Mouse (Mus musculus): ENCODE data around the gene Entpd1. TPM values are rescaled to one million over a fixed set of nuclear protein-coding genes. Genes with fewer than 3 reads are reported as not detected.

The Entpd1 gene
- polyA plus RNA-seq, 1 experiment from 2014 or later: 11.6 TPM

GRCm38 (mm10) chr19:40736680-40737512, 124.7 kb downstream of the Entpd1 start:
- 24% methylated on average over 17 of the region's 17 CpGs for WGBS
- no peaks in the 10 kb centered on the region for H3K27me3 ChIP-seq (ENCODE audit: control insufficient read depth, insufficient read depth, low read length)
- peak; percentile 66; the same call in 1 of the 2 replicates for ATAC-seq (ENCODE audit: insufficient number of reproducible peaks, insufficient read depth, low FRiP score, low read depth)
- no peak overlapping the region for H3K4me3 ChIP-seq (ENCODE audit: control insufficient read depth in 1 of 2, insufficient read depth in 1 of 2, low read depth in 1 of 2, low read length in 2 of 2)
- peak overlapping the region; percentile 49 for H3K4me2 ChIP-seq (ENCODE audit: low read length)
- H3K9me3 ChIP-seq (ENCODE audit: control insufficient read depth, low read length): no peaks in the 10 kb centered on the region
- no peaks in the 10 kb centered on the region for H3K4me1 ChIP-seq (ENCODE audit: control insufficient read depth in 2 of 2, insufficient read depth in 2 of 2, low read length in 2 of 2)
- peak overlapping the region; percentile 22; the same call in 1 of the 2 replicates for H3K9ac ChIP-seq (ENCODE audit: low read length)
- no peaks in the 10 kb centered on the region for H3K36me3 ChIP-seq (ENCODE audit: control insufficient read depth, insufficient read depth, low read length)
- no peak overlapping the region for H3K27ac ChIP-seq (replicated peaks in 1 of 2; ENCODE audit: control insufficient read depth in 1 of 2, insufficient read depth in 1 of 2, low read depth in 2 of 2, low read length in 2 of 2)

GRCm38 (mm10) chr19:40737613-40738012, 125.4 kb downstream of the Entpd1 start:
- no peaks in the 10 kb centered on the region for H3K9me3 ChIP-seq (ENCODE audit: control insufficient read depth, low read length)
- no peak for ATAC-seq (ENCODE audit: insufficient number of reproducible peaks, insufficient read depth, low FRiP score, low read depth)
- no peak overlapping the region for H3K4me3 ChIP-seq (ENCODE audit: control insufficient read depth in 1 of 2, insufficient read depth in 1 of 2, low read depth in 1 of 2, low read length in 2 of 2)
- peak overlapping the region; percentile 49 for H3K4me2 ChIP-seq (ENCODE audit: low read length)
- 79% methylated on average over 5 of the region's 5 CpGs for WGBS
- no peaks in the 10 kb centered on the region for H3K27me3 ChIP-seq (ENCODE audit: control insufficient read depth, insufficient read depth, low read length)
- H3K4me1 ChIP-seq (ENCODE audit: control insufficient read depth in 2 of 2, insufficient read depth in 2 of 2, low read length in 2 of 2): no peaks in the 10 kb centered on the region
- no peak overlapping the region for H3K27ac ChIP-seq (replicated peaks in 1 of 2; ENCODE audit: control insufficient read depth in 1 of 2, insufficient read depth in 1 of 2, low read depth in 2 of 2, low read length in 2 of 2)
- H3K36me3 ChIP-seq (ENCODE audit: control insufficient read depth, insufficient read depth, low read length): no peaks in the 10 kb centered on the region
- H3K9ac ChIP-seq (ENCODE audit: low read length): peak overlapping the region; percentile 22; the same call in 1 of the 2 replicates

- WGBS: 78% methylated on average over 13 of the region's 13 CpGs
- no peaks in the 10 kb centered on the region for H3K36me3 ChIP-seq (ENCODE audit: control insufficient read depth, insufficient read depth, low read length)
- H3K27ac ChIP-seq (replicated peaks in 1 of 2; ENCODE audit: control insufficient read depth in 1 of 2, insufficient read depth in 1 of 2, low read depth in 2 of 2, low read length in 2 of 2): no peak overlapping the region
- no peaks in the 10 kb centered on the region for H3K27me3 ChIP-seq (ENCODE audit: control insufficient read depth, insufficient read depth, low read length)
- no peaks in the 10 kb centered on the region for H3K9me3 ChIP-seq (ENCODE audit: control insufficient read depth, low read length)
- H3K4me1 ChIP-seq (ENCODE audit: control insufficient read depth in 2 of 2, insufficient read depth in 2 of 2, low read length in 2 of 2): no peaks in the 10 kb centered on the region
- no peak overlapping the region for H3K4me3 ChIP-seq (ENCODE audit: control insufficient read depth in 1 of 2, insufficient read depth in 1 of 2, low read depth in 1 of 2, low read length in 2 of 2)
- no peak overlapping the region for H3K9ac ChIP-seq (ENCODE audit: low read length)
- no peak for ATAC-seq (ENCODE audit: insufficient number of reproducible peaks, insufficient read depth, low FRiP score, low read depth)
- H3K4me2 ChIP-seq (ENCODE audit: low read length): no peak overlapping the region
Measured at GRCm38 (mm10) chr19:40738683-40739324, 126.6 kb downstream of the Entpd1 start.

GRCm38 (mm10) chr19:40746603-40747002, 134.4 kb downstream of the Entpd1 start:
- Histone ChIP-seq H3K4me3 (ENCODE audit: control insufficient read depth in 1 of 2, insufficient read depth in 1 of 2, low read depth in 1 of 2, low read length in 2 of 2) (no peak overlapping the region), H3K27ac (replicated peaks in 1 of 2; ENCODE audit: control insufficient read depth in 1 of 2, insufficient read depth in 1 of 2, low read depth in 2 of 2, low read length in 2 of 2) (no peak overlapping the region), H3K9ac (ENCODE audit: low read length) (no peak overlapping the region), H3K4me2 (ENCODE audit: low read length) (no peak overlapping the region), H3K4me1 (ENCODE audit: control insufficient read depth in 2 of 2, insufficient read depth in 2 of 2, low read length in 2 of 2) (no peaks in the 10 kb centered on the region), H3K27me3 (ENCODE audit: control insufficient read depth, insufficient read depth, low read length) (no peaks in the 10 kb centered on the region; the same call in 1 of the 2 replicates), H3K36me3 (ENCODE audit: control insufficient read depth, insufficient read depth, low read length) (no peaks in the 10 kb centered on the region), H3K9me3 (ENCODE audit: control insufficient read depth, low read length) (no peaks in the 10 kb centered on the region)
- WGBS: 46% methylated on average over 4 of the region's 4 CpGs
- no peak for ATAC-seq (ENCODE audit: insufficient number of reproducible peaks, insufficient read depth, low FRiP score, low read depth)

- H3K9me3 ChIP-seq (ENCODE audit: control insufficient read depth, low read length): no peaks in the 10 kb centered on the region
- H3K27me3 ChIP-seq (ENCODE audit: control insufficient read depth, insufficient read depth, low read length): no peaks in the 10 kb centered on the region; the same call in 1 of the 2 replicates
- H3K4me2 ChIP-seq (ENCODE audit: low read length): peak within 1 kb of the TSS; percentile 37; the same call in 1 of the 2 replicates
- no peak within 1 kb of the TSS for H3K27ac ChIP-seq (replicated peaks in 1 of 2; ENCODE audit: control insufficient read depth in 1 of 2, insufficient read depth in 1 of 2, low read depth in 2 of 2, low read length in 2 of 2)
- H3K36me3 ChIP-seq (ENCODE audit: control insufficient read depth, insufficient read depth, low read length): no peaks in the 10 kb centered on the region
- 41% methylated on average over 17 of the region's 17 CpGs for WGBS
- no peaks in the 10 kb centered on the region for H3K4me1 ChIP-seq (ENCODE audit: control insufficient read depth in 2 of 2, insufficient read depth in 2 of 2, low read length in 2 of 2)
- no peak for ATAC-seq (ENCODE audit: insufficient number of reproducible peaks, insufficient read depth, low FRiP score, low read depth)
- no peak within 1 kb of the TSS for H3K9ac ChIP-seq (ENCODE audit: low read length)
- no peak within 1 kb of the TSS for H3K4me3 ChIP-seq (ENCODE audit: control insufficient read depth in 1 of 2, insufficient read depth in 1 of 2, low read depth in 1 of 2, low read length in 2 of 2)
Measured at GRCm38 (mm10) chr19:40748559-40748958, 136.4 kb downstream of the Entpd1 start, which contains the start of gene Cc2d2b. Cc2d2b (plus strand) TSS chr19:40748753.

- Histone ChIP-seq H3K9ac (ENCODE audit: low read length) (no peak overlapping the region), H3K27ac (replicated peaks in 1 of 2; ENCODE audit: control insufficient read depth in 1 of 2, insufficient read depth in 1 of 2, low read depth in 2 of 2, low read length in 2 of 2) (no peak overlapping the region), H3K27me3 (ENCODE audit: control insufficient read depth, insufficient read depth, low read length) (peaks cover 6% of the 10 kb centered on the region), H3K4me3 (ENCODE audit: control insufficient read depth in 1 of 2, insufficient read depth in 1 of 2, low read depth in 1 of 2, low read length in 2 of 2) (no peak overlapping the region), H3K36me3 (ENCODE audit: control insufficient read depth, insufficient read depth, low read length) (no peaks in the 10 kb centered on the region), H3K4me1 (ENCODE audit: control insufficient read depth in 2 of 2, insufficient read depth in 2 of 2, low read length in 2 of 2) (0 out of 4 replicates have a peak, but pooled peaks cover 0 to 2% of the 10 kb centered on the region in 2 experiments), H3K4me2 (ENCODE audit: low read length) (no peak overlapping the region), H3K9me3 (ENCODE audit: control insufficient read depth, low read length) (no peaks in the 10 kb centered on the region; the same call in 1 of the 2 replicates)
- WGBS: 83% methylated on average over 2 of the region's 2 CpGs
- ATAC-seq (ENCODE audit: insufficient number of reproducible peaks, insufficient read depth, low FRiP score, low read depth): no peak
Measured at GRCm38 (mm10) chr19:40754311-40754710, 142.1 kb downstream of the Entpd1 start.

- no peak overlapping the region for H3K9ac ChIP-seq (ENCODE audit: low read length)
- H3K27me3 ChIP-seq (ENCODE audit: control insufficient read depth, insufficient read depth, low read length): peaks cover 32% of the 10 kb centered on the region
- no peak overlapping the region for H3K4me2 ChIP-seq (ENCODE audit: low read length)
- ATAC-seq (ENCODE audit: insufficient number of reproducible peaks, insufficient read depth, low FRiP score, low read depth): no peak
- H3K36me3 ChIP-seq (ENCODE audit: control insufficient read depth, insufficient read depth, low read length): no peaks in the 10 kb centered on the region
- H3K9me3 ChIP-seq (ENCODE audit: control insufficient read depth, low read length): no peaks in the 10 kb centered on the region
- H3K27ac ChIP-seq (replicated peaks in 1 of 2; ENCODE audit: control insufficient read depth in 1 of 2, insufficient read depth in 1 of 2, low read depth in 2 of 2, low read length in 2 of 2): no peak overlapping the region
- H3K4me3 ChIP-seq (ENCODE audit: control insufficient read depth in 1 of 2, insufficient read depth in 1 of 2, low read depth in 1 of 2, low read length in 2 of 2): no peak overlapping the region
- no peaks in the 10 kb centered on the region for H3K4me1 ChIP-seq (ENCODE audit: control insufficient read depth in 2 of 2, insufficient read depth in 2 of 2, low read length in 2 of 2)
- 77% methylated on average over 2 of the region's 2 CpGs for WGBS
Measured at GRCm38 (mm10) chr19:40760071-40760470, 147.9 kb downstream of the Entpd1 start.
